Mouse (Mus musculus): ENCODE results near the gene Ccdc8.

DNA sequence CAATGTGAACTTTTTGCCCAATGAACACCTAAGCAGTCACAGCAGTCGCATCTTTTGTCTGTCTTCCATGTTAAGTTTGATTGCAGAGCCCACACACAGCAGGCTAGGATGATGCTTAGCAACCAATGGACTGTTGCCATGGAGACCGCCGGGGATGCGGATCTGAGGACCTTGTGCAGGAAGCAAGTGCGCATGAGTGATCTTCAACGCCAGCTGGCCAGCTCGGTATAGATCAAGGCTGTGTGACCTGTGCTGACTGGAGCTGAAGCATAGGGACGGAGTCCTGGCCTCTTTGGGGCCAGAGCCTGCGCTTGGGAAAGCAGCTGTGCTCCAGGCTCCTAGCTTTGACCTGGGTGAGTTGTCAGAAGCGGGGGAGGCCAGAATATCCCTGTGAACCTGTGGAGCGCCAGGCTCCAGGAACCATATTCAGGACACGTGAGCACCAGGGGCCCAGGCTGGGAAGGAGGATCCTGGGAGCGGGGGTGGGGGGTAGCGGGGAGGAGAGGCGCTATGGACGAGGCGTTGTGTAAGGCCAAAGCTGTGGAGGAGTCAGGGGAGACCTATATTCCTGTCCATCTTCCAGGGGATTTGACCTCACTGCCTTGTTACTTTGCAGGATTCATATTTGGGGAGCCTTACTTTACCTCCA, 32.8 kb upstream of the Ccdc8 start, which contains the start of gene Pnmal1:
- no peak for TF ChIP-seq USF1 (IDR thresholded peaks at IDR 0.05; ENCODE audit: low read depth, low read length)
- TF ChIP-seq SIN3A (IDR thresholded peaks at IDR 0.05; ENCODE audit: low read length) = no peak
